Mouse (Mus musculus): ENCODE data around the gene Ccdc177. TPM values are rescaled to one million over a fixed set of nuclear protein-coding genes. Genes with fewer than 3 reads are reported as not detected.

Gene Ccdc177
- polyA plus RNA-seq, 1 experiment from 2014 or later = 7.8 TPM

GRCm38 (mm10) chr12:80757751-80758558, 2.5 kb downstream of the Ccdc177 start:
- peak overlapping the region; percentile 61 for H3K4me2 ChIP-seq (replicated peaks)
- H3K27me3 ChIP-seq = peaks cover 18% of the 10 kb centered on the region
- ATAC-seq (ENCODE audit: low FRiP score, low read depth) = no peak
- peaks cover 58% of the 10 kb centered on the region for H3K36me3 ChIP-seq
- H3K9ac ChIP-seq (replicated peaks) = no peak overlapping the region
- H3K9me3 ChIP-seq = peaks cover 39% of the 10 kb centered on the region
- WGBS = 37% methylated on average over 112 of the region's 122 CpGs
- H3K4me3 ChIP-seq = peak overlapping the region; percentile 69
- peaks cover 12% of the 10 kb centered on the region for H3K4me1 ChIP-seq
- H3K27ac ChIP-seq (replicated peaks) = 0 out of 2 replicates have a peak overlapping the region, but pooled peaks have one; percentile 12

GRCm38 (mm10) chr12:80751556-80751955, 8.9 kb downstream of the Ccdc177 start:
- Histone ChIP-seq H3K9me3 (peaks cover 17% of the 10 kb centered on the region), H3K4me1 (peaks cover 2% of the 10 kb centered on the region), H3K27ac (replicated peaks) (no peak overlapping the region), H3K36me3 (peaks cover 33% of the 10 kb centered on the region), H3K27me3 (no peaks in the 10 kb centered on the region; the same call in 1 of the 2 replicates), H3K9ac (replicated peaks) (no peak overlapping the region), H3K4me3 (no peak overlapping the region), H3K4me2 (replicated peaks) (no peak overlapping the region)
- WGBS = 92% methylated on average over 6 of the region's 6 CpGs
- no peak for ATAC-seq (ENCODE audit: low FRiP score, low read depth)

GRCm38 (mm10) chr12:80746031-80746813, 14.3 kb downstream of the Ccdc177 start:
- Histone ChIP-seq H3K4me2 (replicated peaks) (no peak overlapping the region), H3K27ac (replicated peaks) (peak overlapping the region; percentile 54), H3K9ac (replicated peaks) (peak overlapping the region; percentile 4; the same call in 1 of the 2 replicates), H3K9me3 (no peaks in the 10 kb centered on the region), H3K4me1 (peaks cover 13% of the 10 kb centered on the region), H3K4me3 (no peak overlapping the region), H3K36me3 (no peaks in the 10 kb centered on the region), H3K27me3 (no peaks in the 10 kb centered on the region)
- ATAC-seq (ENCODE audit: low FRiP score, low read depth) = no peak
- WGBS = 56% methylated on average over 8 of the region's 8 CpGs

- no peak overlapping the region for H3K27ac ChIP-seq (replicated peaks)
- H3K4me2 ChIP-seq (replicated peaks) = no peak overlapping the region
- no peaks in the 10 kb centered on the region for H3K27me3 ChIP-seq
- H3K36me3 ChIP-seq = no peaks in the 10 kb centered on the region
- peaks cover 13% of the 10 kb centered on the region for H3K4me1 ChIP-seq
- no peaks in the 10 kb centered on the region for H3K9me3 ChIP-seq
- no peak overlapping the region for H3K9ac ChIP-seq (replicated peaks)
- H3K4me3 ChIP-seq = no peak overlapping the region
- WGBS = 83% methylated on average over 1 of the region's 1 CpGs
- ATAC-seq (ENCODE audit: low FRiP score, low read depth) = no peak
Observed at GRCm38 (mm10) chr12:80744614-80745013, 15.9 kb downstream of the Ccdc177 start.

GRCm38 (mm10) chr12:80739482-80739881, 21.0 kb downstream of the Ccdc177 start:
- no peak overlapping the region for H3K27ac ChIP-seq (replicated peaks)
- no peaks in the 10 kb centered on the region for H3K27me3 ChIP-seq
- H3K9ac ChIP-seq (replicated peaks) = no peak overlapping the region
- H3K4me3 ChIP-seq = no peak overlapping the region
- H3K4me1 ChIP-seq = peaks cover 26% of the 10 kb centered on the region
- no peaks in the 10 kb centered on the region for H3K9me3 ChIP-seq
- ATAC-seq (ENCODE audit: low FRiP score, low read depth) = no peak
- H3K36me3 ChIP-seq = no peaks in the 10 kb centered on the region
- WGBS = 42% methylated on average over 9 of the region's 9 CpGs
- no peak overlapping the region for H3K4me2 ChIP-seq (replicated peaks)

GRCm38 (mm10) chr12:80737283-80737600, 23.2 kb downstream of the Ccdc177 start:
- no peak for ATAC-seq (ENCODE audit: low FRiP score, low read depth)
- Histone ChIP-seq H3K27me3 (no peaks in the 10 kb centered on the region), H3K4me2 (replicated peaks) (peak overlapping the region; percentile 36; the same call in 1 of the 2 replicates), H3K9me3 (no peaks in the 10 kb centered on the region), H3K27ac (replicated peaks) (peak overlapping the region; percentile 85), H3K4me1 (peaks cover 27% of the 10 kb centered on the region), H3K36me3 (no peaks in the 10 kb centered on the region), H3K9ac (replicated peaks) (no peak overlapping the region), H3K4me3 (no peak overlapping the region)
- 61% methylated on average over 5 of the region's 5 CpGs for WGBS

GRCm38 (mm10) chr12:80736464-80737282, 23.8 kb downstream of the Ccdc177 start:
- WGBS = 14% methylated on average over 13 of the region's 13 CpGs
- H3K27ac ChIP-seq (replicated peaks) = peak overlapping the region; percentile 85
- H3K9me3 ChIP-seq = no peaks in the 10 kb centered on the region
- H3K36me3 ChIP-seq = no peaks in the 10 kb centered on the region
- H3K9ac ChIP-seq (replicated peaks) = peak overlapping the region; percentile 2
- H3K4me1 ChIP-seq = peaks cover 27% of the 10 kb centered on the region
- H3K4me2 ChIP-seq (replicated peaks) = peak overlapping the region; percentile 36
- no peak overlapping the region for H3K4me3 ChIP-seq
- peak; percentile 70 for ATAC-seq (ENCODE audit: low FRiP score, low read depth)
- H3K27me3 ChIP-seq = no peaks in the 10 kb centered on the region

GRCm38 (mm10) chr12:80734526-80735470, 25.7 kb downstream of the Ccdc177 start:
- no peak overlapping the region for H3K27ac ChIP-seq (replicated peaks)
- WGBS = 62% methylated on average over 13 of the region's 13 CpGs

GRCm38 (mm10) chr12:80730567-80730966, 29.9 kb downstream of the Ccdc177 start:
- Histone ChIP-seq H3K27me3 (no peaks in the 10 kb centered on the region), H3K27ac (replicated peaks) (peak overlapping the region; percentile 36; the same call in 1 of the 2 replicates), H3K4me1 (0 out of 2 replicates have a peak, but pooled peaks cover 7% of the 10 kb centered on the region), H3K4me3 (no peak overlapping the region), H3K36me3 (no peaks in the 10 kb centered on the region), H3K9ac (replicated peaks) (no peak overlapping the region), H3K9me3 (no peaks in the 10 kb centered on the region), H3K4me2 (replicated peaks) (no peak overlapping the region)
- WGBS = 5% methylated on average over 9 of the region's 9 CpGs
- ATAC-seq (ENCODE audit: low FRiP score, low read depth) = peak; percentile 84

More at GRCm38 (mm10) chr12:80734526-80735470, 25.7 kb downstream of the Ccdc177 start:
- Histone ChIP-seq H3K4me3 (no peak overlapping the region), H3K27me3 (no peaks in the 10 kb centered on the region), H3K9me3 (no peaks in the 10 kb centered on the region), H3K4me2 (replicated peaks) (no peak overlapping the region), H3K36me3 (no peaks in the 10 kb centered on the region), H3K9ac (replicated peaks) (no peak overlapping the region), H3K4me1 (peaks cover 27% of the 10 kb centered on the region)
- ATAC-seq (ENCODE audit: low FRiP score, low read depth) = no peak

- Histone ChIP-seq H3K4me2 (replicated peaks) (no peak overlapping the region), H3K27me3 (0 out of 2 replicates have a peak, but pooled peaks cover 3% of the 10 kb centered on the region), H3K9ac (replicated peaks) (no peak overlapping the region), H3K4me3 (no peak overlapping the region), H3K4me1 (0 out of 2 replicates have a peak, but pooled peaks cover 5% of the 10 kb centered on the region), H3K36me3 (no peaks in the 10 kb centered on the region), H3K9me3 (no peaks in the 10 kb centered on the region), H3K27ac (replicated peaks) (no peak overlapping the region)
- 90% methylated on average over 12 of the region's 12 CpGs for WGBS
- no peak for ATAC-seq (ENCODE audit: low FRiP score, low read depth)
Observed at GRCm38 (mm10) chr12:80729758-80730530, 30.5 kb downstream of the Ccdc177 start.

All from midbrain, embryonic 12.5 days (tissue).